Mouse (Mus musculus): ENCODE measurements around the gene Lrba.

The Lrba gene

DNA sequence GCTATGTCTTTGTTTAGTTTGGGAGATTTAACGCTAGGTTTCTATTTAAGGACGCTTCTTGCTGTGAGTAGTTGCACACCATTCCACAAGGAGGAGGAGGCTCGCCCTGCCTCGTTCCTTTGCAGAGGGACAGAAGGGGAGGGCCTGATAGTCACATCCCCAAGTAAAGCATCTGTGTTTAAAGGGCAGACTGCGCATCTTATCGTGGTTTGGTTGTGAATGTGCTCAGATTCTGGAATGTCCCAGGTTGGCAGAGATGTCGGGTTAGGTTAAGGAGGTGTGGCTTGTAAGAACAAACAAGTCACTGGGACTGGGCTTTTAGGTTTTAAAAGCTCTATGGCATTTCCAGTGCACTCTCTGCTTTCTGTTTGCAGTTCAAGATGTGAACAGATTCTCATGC, 464.8 kb downstream of the Lrba start:
- no peak for DNase-seq

- DNase-seq = no peak
These were observed 468.3 kb downstream of the Lrba start for GRCm38 (mm10) chr3:86692779-86693178.

GRCm38 (mm10) chr3:86693553-86693952, 469.1 kb downstream of the Lrba start:
- DNase-seq = no peak

GRCm38 (mm10) chr3:86698947-86699346, 474.5 kb downstream of the Lrba start:
- DNase-seq = no peak

- no peak for DNase-seq
These were observed 476.7 kb downstream of the Lrba start for GRCm38 (mm10) chr3:86701163-86701563.

- no peak for DNase-seq
These were observed 485.0 kb downstream of the Lrba start for GRCm38 (mm10) chr3:86709472-86709871.

DNA sequence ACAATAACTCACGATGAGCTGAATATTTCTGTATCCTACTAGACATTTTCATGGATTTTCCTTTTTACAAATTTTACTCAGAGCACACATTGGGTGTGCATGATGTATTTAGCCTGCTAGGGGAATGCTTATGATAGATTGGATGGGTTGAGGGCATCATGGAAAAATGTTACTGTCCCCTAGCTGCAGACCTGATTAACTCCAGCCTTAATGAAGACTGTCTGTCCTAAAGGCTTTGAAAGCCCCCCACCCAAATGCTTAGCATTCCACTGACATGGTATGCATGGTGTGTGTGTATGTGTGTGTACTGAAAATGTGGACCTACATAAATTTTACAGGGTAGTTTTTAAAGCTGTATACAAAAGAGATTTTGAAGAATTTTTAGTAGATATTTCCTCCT, 487.1 kb downstream of the Lrba start:
- DNase-seq = no peak

DNA sequence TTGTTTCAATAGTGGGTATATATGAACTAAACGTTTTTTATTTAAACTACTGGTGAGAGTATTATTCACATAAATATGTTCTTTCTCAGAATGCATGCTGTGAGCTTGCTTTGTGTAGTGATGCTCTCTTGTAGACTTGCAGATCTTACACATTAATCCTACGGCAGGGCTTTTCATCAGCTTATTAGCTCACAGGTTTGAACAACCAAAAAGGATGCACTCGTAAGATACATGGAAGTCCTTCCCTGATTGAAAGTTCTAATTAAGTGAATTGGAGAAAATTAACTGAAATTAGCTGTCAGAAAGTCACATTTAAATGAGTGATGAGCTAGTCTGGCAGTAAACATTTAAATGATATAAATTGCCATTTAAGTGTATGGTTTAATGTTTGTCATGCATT, 488.3 kb downstream of the Lrba start:
- DNase-seq = no peak

GRCm38 (mm10) chr3:86714446-86714845, 490.0 kb downstream of the Lrba start:
- DNase-seq = no peak

DNA sequence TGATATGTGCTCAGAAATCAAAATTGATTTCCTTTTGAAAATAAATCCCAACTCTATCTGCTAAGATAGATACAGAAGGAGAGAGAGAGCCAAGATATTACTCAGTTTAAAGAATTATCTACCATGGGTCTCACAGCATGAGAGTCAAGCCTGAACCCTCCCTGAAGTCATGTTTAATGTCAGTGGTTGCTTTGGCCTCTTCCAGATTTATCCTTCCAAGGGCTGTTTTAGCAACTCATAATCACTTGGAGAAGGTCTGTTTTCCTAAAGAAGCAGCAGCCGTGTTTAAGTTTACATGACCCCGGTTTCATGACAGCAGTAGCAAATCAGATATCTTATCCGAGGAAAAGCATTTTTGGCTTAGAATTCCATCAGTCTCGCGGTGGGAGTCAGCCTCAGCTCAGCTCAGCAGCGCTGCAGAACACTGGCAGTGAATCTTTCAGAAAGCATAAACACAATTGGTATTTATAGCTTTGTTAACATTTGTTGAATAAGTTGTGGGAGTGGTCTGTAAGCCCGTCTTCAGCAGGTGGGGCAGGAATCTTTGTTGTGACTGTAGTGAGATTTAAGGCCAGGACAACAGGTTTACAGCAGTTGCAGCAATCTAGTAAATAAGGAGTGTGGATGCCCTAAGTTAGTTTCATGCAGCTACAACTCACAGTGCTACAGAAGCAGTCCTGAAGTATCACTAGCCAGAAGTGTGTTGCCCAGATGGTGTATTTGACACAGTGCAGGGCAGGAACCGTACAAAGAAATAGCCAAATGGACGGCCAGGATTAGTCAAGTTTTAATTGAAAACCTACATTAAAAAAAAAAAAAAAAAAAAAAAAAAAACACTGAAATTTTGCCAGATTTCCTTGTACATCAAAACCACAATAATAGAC, 499.2 kb downstream of the Lrba start:
- DNase-seq = no peak

- DNase-seq = no peak
These were observed 500.6 kb downstream of the Lrba start for GRCm38 (mm10) chr3:86725113-86725512.

DNA sequence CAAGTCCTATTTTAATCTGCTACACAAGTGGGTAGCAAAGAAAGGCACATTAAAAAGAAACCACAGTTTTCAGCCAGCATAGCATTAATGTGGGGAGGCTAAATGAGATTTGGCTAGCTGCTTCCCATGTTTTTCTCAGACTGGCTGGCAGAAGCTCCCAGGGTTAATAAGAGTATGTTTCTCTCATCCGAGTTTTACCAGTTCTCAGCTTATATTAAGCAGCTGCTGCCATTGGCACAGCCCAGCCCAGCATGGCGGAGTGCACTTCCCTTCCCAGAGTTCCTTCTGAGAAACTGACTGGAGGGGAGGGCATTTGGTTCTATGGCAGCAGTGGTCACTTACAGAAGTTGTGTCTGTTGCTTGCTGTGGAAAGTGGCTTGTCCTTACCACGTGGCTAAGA, 514.4 kb downstream of the Lrba start:
- no peak for DNase-seq

DNA sequence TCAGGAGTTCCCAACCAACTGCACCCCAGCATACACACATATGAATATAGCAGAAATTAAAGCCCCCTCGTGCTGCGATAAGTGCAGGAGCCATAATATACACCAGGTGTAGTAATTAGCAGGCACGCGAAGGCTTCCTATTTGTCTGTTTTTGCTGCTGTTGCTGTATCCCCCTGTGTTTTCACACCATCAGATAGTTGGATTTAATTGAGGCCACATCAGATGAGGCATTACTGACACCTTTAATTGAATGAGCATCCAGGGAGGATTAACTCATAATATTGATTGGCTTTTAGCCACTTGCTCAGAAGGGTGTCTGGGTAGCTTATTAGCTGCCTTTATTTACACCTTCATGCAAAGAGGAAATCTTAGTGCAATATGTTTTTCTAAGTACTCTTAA, 515.3 kb downstream of the Lrba start:
- DNase-seq = no peak

DNA sequence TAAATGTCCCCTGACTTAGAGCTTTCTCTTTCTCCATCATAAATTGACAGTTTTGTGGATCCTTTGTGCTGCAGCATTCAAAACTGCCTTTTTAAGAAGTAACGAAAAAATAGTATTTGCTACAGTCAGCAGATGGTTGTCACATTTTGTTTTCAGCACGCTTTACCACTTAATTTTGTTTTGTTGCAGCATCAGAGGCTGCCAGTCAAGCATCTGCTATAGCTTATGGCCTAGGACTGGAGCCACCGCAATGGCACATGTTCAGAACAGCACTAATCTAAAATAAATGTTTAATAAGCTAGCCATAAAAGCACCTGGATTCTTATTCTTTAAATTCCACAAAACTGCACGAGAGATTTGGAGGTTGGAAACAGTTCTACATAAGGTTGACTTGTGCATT, 520.9 kb downstream of the Lrba start:
- no peak for DNase-seq

GRCm38 (mm10) chr3:86745769-86746512, 521.5 kb downstream of the Lrba start:
- DNase-seq = peak in 1 of 2 experiments; percentile 30

- no peak for DNase-seq
These were observed 526.2 kb downstream of the Lrba start for GRCm38 (mm10) chr3:86750652-86751051.

GRCm38 (mm10) chr3:86754178-86754577, 529.7 kb downstream of the Lrba start:
- DNase-seq = peak; percentile 38 to 42

DNA sequence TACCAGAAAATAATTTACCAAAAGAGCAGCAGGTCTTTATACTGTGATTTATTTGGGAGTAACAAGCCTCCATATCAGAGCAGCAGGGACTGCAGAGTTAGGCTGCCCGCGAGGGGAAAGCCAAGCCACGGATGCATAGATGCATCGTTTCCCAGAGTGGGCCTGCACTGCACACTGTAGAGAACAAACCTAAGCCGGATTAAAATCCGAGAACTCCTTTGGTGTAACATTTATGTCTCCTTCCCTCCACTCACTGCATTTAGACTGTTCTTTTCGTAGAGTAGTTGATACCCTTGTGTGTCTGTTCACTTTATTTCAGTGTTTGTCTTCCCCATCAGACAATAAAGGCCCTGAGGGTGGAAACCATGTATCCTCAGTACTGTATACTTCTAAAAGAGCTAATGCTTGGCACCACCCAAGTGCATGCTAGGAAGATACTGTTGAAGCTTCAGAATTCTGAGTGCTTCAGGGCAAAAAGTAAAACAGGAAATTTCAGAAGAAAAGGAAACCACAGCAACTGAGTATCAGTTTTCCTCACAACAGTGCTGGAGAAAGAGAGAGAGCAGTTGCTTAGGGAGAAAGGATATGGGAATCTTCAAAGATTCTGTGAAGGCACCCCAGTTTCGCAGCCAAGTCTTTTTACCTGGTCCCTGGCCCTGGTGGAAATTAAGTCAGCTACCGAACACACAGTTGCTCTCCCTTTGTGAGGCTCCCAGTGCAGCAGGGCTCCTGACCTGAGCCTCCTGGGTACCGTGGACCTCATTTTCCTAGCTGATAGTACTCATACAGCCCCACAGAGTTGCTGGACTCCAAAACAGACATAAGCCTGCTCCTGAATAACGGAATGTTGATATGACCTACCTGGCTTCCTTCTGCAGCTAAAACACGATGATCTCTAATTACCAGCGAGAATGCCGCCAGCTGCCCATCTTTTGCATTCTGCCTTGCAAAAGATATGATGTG, 530.4 kb downstream of the Lrba start:
- DNase-seq = no peak

- no peak for DNase-seq
These were observed 532.1 kb downstream of the Lrba start for GRCm38 (mm10) chr3:86756548-86756947.

DNA sequence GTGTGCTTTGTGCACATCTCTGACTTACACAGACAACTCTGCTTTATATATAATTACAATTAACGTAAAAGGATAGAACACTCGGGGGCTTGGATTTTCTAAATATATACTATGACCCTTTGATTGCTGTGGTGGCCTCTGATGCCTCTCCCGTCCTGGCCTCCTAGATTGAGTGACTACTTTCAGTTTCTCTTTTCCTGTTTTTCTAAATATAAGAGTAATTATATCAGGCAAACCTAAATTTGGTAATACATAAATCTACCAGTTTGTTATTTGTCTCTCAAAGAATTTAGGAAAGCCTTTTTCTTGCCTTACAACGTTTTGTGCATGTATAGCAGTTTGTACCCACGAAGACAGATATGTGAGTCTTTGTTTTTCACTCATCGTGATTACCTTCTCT, 534.2 kb downstream of the Lrba start:
- no peak for DNase-seq

GRCm38 (mm10) chr3:86759383-86759782, 534.9 kb downstream of the Lrba start:
- DNase-seq = no peak

DNA sequence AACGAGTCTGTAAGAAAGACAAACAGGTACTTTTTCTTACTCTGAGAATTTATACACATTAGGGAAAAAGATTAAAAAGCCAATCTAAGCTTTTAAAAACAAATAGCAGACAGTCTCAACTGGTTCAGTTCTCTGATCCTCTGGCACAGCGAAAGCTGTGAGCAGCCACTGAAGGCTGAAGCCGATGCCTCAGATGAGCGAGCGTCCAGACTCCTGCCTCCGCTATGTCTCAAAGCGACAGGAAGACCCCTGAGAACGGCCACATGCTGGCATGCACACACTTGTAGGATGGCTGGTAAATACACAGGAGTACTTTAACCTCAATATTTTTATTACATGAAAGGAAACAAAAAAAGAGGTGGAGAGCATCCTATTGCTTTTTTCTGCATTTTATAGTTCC, 535.4 kb downstream of the Lrba start:
- no peak for DNase-seq

GRCm38 (mm10) chr3:86760474-86760873, 536.0 kb downstream of the Lrba start:
- DNase-seq = no peak
